Mouse (Mus musculus): ENCODE measurements around the gene Maml3.

Maml3 gene

DNA sequence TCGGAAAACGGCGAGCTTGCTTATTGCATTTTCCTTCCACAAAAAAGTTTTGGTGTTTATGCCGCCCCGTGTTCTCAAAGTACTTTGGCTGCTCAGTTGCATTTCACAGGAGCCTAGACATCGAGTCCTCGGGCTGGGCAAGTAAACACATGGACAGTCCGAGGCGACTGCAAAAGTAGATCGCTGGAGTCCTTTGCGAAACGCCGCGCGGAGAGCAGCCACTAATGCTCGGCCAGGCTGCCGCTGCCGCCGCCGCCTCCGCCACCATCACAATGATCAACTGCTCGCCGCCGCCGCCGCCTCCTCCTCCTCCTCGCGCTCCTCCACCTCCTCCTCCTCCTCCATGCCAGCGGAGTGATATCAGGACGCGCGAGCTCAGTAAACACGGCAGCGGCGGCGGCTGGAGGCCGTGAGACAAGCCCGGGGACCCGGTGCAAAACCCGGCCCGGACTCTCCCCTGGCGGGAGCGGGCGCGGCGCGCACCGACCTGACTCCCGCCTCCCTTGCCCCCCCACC, at the start of gene Maml3:
Maml3 (minus strand) TSS at position 441 of the 516 bp plus-strand sequence.
- DNase-seq (ENCODE audit: inconsistent ontology term) = peak; percentile 94

DNA sequence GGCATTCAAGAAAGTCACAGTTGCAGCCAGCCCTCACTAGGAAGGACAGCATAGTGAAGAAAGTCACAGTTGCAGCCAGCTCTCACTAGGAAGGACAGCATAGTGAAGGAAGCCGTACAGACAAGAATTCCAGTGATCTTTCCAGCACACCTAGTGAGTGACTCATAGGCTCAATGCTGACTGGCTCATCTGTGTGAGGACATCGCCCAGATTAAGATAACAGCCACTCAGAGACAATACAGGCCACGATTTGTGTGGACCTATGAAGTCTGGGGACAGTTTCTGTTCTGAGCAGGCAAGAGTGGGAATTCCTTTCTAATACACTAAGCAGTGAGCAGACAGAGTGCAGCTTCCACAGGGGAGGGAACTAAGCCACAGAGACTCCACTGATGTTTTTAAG, 46.3 kb upstream of the Maml3 start:
- peak; percentile 56 for DNase-seq (ENCODE audit: inconsistent ontology term)

DNA sequence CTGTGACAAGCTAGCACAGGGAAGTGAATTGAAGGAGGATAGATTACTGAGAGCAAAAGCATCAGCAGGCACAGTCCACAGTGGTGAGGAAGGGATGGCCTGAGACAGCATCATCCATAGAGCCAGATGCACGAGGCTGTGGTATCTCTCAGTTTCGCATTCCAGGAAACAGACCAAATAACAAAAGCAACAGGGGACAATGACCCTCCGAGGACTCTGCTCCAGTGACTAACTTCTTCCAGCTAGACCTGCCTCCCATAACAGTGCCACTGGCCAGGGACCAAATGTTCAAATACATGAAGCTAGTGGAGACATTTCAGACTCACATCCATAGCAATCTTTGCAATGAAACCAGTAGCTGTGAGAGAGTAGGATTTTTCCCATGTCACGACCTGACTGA, 43.4 kb upstream of the Maml3 start:
- peak; percentile 62 for DNase-seq (ENCODE audit: inconsistent ontology term)

DNA sequence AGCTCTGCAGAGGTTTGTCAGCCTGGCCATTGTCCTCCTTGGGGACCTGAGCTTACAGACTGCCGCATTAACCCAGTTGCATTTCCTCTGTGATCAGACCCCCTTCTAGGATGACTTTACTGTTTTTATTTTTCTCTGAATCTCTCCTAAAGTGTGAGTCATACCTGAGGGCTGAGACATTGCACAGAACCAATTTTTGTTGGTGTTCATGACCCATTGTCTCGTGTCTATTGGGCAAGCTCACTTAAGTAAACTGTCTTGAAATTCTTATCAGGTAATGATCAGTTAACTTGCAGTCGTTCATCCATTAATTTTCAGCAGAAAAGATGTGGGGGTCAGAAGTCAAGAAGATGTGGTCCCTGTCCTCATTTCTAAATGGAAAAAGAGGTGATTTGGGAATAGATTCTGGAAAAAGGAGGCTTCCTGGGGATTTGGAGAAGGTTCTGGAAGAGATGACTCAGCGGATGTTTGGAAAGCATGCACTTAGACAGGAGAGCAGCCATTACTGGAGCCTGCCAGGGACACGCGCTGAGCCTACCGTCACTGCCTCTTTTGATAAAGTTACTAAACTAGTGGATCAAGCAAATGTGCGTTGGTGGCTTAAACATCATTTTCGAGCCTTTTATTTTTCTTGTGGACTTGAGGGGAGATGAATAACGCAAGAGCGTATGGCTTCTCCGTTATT, 40.0 kb upstream of the Maml3 start:
- DNase-seq (ENCODE audit: inconsistent ontology term) = no peak

DNA sequence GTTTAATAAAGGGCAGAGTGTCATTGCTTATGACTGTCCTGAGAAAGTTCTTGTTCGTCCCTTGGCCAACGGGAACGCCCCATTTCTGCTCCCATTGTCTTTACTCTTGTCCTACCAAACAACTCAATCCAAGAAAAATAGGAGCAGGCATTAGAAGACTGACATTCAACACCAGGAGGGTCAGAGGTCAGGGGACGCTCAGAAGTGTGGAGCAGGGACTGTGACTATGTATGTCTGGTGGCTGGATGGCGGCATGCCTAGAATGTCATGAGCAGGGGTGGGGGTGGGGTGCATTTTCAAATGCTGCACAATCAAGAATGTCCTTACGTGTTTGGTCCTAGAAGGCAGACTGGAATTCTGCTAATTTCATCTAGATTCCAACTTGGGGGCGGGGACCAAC, 38.1 kb upstream of the Maml3 start:
- peak; percentile 14 for DNase-seq (ENCODE audit: inconsistent ontology term)

DNA sequence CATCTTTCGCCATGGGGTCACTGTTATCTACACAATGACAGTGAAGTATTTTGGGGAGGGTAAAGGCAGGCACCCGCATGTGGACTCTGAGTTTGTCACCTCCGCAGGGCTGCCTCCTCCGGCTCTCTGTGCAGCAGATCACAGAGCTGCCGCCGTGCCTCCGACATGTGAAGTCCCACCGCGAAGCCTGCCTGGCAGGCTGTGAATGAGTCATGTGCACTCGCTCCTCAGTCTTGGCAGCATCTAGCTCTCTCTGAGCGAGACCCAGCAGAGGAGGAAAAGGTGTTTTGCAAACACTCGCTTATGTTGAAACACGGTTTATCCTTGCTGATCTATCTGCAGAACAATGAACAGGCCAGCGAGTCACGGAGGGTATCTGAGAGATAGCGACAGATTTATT, 35.3 kb upstream of the Maml3 start:
- peak; percentile 63 for DNase-seq (ENCODE audit: inconsistent ontology term)

DNA sequence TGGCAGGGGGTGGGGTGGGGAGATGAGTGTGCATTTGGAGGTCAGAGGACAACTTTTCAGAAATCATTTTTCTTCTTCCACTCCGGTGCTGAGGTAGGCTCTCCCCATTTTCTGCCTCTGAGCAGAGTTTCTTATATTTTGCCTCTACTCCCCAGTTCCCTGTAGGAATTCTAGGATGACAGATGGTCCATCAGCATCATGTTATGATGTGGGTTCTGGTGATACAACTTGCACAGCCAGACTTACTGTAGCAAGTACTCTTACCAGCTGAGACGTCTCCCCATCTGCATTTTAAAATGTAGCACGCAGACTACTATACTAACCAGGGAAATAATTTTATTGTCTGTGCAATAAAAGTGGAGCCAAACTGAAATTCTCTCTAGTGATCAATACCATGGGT, 20.5 kb upstream of the Maml3 start:
- DNase-seq (ENCODE audit: inconsistent ontology term) = no peak

DNA sequence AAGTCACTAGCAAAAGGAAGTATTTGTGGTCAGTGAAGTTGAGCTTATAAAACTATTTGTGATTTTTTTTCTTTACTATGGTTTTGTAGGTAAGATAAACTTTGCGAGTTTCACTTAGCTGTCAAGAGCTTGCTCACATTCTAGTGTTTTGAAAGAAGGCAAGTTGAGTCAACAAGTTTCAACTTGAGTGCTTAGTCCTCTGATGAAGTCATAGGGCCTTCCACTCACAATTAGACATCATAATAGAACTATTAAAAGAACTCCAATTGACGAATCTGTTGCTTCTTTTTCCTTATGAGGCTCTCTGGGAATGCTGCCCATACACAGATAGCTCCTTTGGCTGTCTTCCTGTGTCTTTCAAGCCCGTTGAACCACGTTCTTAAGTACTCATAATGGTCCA, 16.0 kb upstream of the Maml3 start:
- DNase-seq (ENCODE audit: inconsistent ontology term) = no peak

DNA sequence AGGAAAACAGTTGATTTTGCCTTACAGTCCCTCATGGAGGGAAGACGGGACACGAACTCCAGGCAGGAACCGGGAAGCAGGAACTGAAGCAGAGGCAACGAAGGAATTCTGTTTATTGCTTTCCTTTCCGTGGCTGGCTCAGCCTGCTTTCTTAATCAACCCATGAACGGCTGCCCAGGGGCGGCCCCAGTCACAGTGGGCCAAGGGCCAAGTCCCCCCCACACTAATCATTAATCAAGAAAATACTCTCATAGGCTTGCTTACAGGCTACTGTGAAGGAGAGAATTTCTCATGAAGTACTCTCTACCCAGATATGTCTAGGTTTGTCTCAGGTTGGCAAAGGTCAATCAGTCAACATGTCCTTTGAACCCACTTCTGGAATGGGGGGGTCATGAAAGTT, 14.3 kb upstream of the Maml3 start:
- no peak for DNase-seq (ENCODE audit: inconsistent ontology term)

DNA sequence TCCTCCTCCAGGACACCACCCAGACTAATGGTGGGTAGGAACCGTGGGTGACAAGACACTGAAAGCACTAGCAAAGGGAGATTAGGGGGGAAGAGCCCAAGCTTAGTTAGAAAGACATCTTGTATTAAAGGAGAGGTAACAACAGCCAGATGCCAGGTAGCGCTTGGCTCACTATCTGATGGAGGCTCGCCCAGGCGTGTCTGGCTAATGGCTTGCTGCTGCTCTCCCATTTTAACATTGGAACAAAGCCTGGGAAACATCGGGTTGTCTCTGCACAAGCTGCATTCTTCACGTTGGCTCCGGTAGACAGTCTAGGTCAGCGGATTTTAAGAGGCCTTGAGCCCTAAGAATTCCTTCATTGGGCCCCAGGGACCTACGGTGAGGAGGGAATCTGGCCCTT, 10.5 kb upstream of the Maml3 start:
- no peak for DNase-seq (ENCODE audit: inconsistent ontology term)

DNA sequence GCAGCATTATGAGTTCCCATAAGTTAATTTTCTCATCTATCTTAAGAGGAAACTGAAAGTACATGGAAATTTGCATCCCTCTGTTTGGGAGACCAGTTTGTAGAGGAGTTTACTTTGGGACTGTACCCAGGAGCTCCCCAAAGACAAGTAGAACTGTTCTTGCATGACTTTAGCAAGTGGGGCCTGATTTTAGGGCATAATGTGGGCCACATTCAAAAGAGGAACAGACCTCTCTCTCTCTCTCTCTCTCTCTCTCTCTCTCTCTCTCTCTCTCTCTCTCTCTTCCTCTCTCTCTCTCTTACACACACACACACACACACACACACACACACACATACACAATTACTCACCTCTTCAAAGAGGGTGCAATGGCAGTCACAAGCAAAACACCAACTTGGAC, 3.2 kb upstream of the Maml3 start:
- DNase-seq (ENCODE audit: inconsistent ontology term) = no peak

DNA sequence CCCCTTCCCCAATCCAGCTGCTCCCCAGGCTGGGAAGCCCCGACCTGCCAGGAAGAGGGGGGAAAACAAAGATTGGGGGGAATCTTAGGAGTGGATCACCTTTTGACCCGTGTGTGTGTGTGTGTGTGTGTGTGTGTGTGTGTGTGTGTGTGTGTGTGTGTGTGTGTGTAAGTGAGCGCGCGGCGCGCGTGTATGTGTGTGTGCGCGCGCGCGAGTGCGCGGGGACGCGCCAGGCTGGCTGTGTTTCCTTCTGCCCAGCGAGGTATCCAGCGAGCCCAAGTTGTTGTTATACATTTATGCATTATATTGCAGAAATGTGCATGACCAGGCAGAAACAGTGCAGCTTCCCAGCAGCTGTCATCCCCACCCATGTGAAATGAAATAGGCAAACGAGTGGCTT, 280 bp upstream of the Maml3 start:
- no peak for DNase-seq (ENCODE audit: inconsistent ontology term)

DNA sequence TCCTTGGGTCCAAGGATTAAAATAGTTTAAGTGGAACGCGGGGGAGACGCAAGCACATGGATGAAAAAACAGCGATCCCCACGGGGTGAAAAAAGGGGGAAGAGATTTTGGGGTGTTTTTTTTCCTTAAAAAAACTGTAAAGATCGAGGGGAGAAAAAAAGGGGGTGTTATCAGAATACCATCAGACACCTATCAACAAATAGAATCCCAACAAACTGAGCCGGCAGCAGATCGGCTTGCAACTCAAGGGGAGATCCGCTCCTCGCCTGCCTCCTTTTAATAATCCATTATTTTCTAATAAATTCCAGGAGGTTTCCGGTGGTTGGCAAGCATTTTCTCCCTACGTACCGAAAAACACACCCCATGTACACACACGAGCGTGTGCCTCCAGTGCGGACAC, 668 bp downstream of the Maml3 start:
- DNase-seq (ENCODE audit: inconsistent ontology term) = no peak

DNA sequence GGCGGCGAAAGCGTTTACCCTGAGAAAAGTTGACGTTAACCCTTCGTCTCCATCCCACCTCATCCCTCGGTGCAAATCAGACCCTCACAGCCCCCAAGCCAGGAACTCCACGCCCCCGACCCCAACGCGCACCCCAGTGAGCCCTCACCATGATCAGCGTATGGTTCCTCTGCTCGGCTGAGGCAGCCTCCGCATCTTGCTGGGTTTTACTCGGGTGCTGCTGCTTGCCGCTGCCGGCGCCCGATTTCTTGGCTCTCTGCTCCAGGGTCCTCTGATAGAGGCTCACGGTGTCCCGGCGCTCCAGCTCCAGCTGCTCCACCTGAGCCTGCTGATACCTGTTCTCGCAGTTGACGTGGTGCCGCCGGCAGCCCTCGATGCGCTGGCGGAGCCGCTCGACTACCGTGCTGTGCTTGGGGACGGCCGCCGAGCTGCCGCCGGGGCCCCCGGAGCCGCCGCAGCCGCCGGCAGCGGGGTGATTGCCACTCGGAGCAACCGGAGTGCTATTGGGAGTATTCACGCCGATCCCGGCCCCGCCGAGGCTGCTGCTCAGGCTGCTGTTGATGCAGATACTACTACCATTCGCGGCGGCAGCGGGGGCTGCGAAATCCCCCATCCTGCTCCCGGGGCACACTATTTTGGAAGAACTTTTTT, 1.2 kb downstream of the Maml3 start:
- peak; percentile 65 for DNase-seq (ENCODE audit: inconsistent ontology term)

DNA sequence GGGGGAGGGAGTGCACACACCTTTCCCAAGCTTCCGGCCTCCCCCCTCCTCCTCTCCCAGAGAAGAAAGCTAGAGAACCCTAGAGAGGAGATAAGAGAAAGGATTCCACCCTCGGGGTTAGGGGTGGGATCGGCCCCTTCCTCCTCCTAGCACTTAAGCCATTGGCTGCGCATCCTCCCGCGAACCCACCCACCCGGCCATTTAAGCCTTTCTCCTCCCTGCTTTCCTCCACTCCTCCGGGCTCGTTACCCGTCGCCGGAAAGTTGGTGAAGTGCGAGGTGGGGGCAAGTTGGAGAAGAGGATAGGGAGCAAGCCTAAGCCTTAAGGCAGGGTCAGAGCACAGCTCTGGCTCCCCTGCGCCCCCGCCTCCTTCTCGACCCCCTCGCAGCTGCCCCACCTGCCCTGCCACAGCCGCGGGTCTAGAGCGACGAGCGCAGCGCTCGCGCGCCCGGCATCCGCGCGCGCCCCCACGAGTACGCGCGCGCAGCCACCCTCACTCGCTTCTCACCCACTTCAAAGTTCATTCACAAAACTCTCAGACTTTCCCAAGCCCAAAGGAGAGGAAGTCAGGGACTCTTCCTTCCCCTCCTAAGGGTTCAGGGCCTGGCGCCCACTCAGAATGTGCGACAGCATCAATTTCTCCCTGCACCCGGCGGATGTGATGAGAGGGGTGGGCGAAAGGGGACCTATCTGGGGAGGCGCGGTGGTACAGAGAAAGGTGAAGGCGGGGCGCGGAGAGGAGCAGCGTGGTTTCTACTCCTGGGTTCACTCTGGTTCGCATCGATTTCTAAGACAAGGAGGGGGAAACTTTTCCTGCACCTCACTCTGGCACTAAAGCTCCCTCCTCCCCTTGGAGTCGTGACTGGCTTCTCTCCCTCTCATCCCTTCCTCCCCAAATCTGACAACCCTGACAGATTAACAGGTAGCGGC, 2.0 kb downstream of the Maml3 start:
- peak; percentile 98 for DNase-seq (ENCODE audit: inconsistent ontology term)

DNA sequence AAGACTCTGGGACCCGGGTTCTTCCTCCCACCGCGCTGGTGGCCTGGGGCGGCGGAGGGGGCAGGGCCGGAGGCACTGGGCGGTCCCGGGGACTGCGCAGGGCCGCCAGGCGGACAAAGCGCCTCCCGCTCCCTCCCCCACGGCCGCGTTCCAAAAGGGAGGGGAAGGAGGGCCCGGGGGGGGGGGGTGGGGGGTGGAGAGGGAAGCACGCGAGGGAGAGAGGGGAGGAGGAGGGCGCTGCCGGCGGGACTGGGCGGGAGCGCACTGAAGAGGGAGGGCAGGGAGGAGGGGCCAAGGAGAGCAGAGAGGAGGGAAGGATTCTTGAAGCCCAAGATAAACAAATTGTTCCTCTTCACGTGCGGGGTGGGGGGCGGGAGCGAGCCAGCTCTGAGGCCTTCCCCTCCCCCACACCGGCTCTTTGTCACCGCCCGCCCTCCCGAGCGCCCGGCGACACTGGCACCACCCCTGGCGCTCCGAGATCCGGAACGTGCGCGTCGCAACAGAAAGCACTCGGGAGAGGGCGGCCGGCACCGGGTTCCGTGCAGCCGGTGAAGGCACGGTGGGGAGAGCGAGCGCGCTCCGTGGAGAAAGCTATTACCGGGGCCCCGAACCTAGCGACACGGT, 2.8 kb downstream of the Maml3 start:
- peak; percentile 97 for DNase-seq (ENCODE audit: inconsistent ontology term)

DNA sequence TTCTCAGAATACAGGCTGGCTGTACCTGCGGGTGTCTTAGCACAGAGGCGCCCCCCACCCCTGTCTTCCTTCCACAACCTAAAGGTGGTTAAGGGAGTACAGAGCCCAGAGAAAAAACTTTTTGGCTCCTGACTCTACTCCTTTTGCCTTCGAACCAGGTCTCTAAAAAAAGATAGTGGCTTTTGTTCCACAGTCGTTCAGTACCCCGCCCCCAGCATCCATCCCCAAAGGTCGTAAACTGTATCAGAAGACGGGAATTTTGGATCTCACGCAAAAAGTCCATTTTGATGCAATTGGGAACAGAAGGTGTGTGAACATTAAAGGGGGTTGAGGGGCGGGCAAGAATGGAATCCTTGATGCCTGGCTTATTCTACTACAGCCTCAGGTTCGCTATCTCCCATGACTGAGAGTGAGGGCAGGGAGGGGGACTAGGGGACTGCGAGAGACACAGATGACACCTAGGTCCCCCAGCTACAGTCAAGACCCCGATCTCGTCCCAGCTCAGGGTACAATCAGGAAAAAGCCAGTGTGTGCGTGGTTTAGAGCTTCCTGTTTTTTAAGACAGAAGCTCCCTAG, 3.4 kb downstream of the Maml3 start:
- DNase-seq (ENCODE audit: inconsistent ontology term) = no peak

DNA sequence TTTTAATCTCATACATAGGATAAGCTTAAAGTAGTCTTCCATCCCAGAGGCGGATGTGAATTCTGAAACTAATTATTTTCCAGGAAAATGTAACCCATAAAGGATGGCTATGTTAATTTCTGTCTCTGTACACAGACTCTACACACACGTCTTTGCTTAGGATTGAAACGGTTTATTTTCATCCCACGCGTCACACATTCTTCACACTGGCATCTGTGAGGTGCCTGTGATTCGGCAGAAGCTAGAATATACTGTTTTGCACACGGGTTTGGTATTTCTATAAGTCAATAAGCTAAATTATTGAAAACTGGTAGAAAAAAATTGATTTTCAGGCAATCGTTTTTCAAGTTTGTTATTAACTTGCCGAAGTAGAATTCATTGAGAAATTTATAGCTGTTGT, 4.0 kb downstream of the Maml3 start:
- no peak for DNase-seq (ENCODE audit: inconsistent ontology term)

DNA sequence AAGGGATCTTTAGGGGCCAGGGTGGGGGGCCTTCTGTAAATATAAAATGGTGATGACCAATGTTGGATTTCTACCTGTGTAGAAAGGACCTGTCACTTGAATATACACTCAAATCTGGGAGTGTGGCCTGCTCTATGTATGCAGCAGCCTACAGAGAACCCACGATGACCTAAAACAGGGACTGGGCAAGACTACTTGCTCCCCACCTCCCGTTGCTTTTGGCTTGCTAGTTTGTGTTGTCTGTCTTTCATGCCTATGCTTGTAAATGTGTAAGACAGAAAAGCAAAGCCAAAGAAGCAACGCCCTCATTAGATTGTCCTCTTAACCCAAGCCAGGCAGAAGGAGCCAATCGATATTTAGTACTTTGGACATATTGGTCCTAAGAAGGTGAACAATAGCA, 4.6 kb downstream of the Maml3 start:
- no peak for DNase-seq (ENCODE audit: inconsistent ontology term)

DNA sequence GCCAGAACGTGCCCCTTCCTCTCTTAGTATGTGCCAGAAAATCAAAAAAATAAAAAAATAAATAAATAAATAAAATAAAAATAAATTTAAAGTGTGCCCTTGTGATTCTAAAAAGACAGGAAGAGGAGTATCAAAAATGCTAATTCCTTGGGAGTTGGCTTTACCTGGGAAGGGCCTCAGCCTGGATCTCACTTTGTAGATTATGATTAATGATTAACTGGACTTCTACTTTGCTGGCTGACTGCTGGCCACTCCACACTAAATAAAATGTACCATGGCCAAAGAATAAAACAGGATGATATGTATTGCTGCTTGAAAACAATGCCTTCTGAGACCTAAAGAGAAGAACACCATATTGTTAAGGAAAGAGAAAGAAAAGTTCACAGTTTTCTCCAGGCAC, 5.6 kb downstream of the Maml3 start:
- no peak for DNase-seq (ENCODE audit: inconsistent ontology term)

DNA sequence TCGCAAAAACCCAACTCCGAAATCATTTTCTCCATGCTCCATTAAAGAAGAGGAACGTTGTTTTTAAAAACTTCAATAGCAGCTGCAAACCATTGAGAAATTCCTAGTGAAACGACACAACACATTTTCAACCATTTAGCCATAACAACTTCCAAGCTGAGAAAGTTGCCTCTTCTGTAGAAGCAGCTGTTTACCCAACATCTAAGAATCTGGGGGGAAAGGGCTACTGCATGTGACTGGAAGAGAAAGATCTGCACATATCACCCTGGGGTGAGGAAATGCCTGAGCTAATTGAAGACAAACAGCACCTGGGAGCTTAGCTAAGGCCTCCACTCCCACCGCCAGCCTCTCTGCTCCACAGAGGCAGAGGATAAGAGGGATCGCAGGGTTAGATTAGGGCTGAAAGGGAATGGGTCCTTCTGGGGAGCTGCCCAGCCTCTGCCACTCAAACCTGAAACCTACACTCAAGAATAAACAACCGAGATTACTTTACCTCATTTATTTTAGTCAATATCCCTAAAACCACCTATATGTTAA, 13.5 kb downstream of the Maml3 start:
- no peak for DNase-seq (ENCODE audit: inconsistent ontology term)

All from Muller cell, postnatal 12 days (primary cell).